Mouse (Mus musculus): Measurements from ENCODE around the gene Bik. TPM values are rescaled to one million over a fixed set of nuclear protein-coding genes. Genes with fewer than 3 reads are reported as not detected.

Bik gene
- polyA plus RNA-seq, 1 experiment from 2014 or later, result 11.0 TPM

Small RNAs within 50 kb of the gene (microRNA-seq; reads per million reads assigned to microRNA genes)
- not detected for gene Gm24575

Other genes with a start within 250 kb of the Bik start
- 35.7 and 36.3 TPM in 2 replicates for gene Arfgap3, start 176.6 kb upstream of the Bik start, polyA plus RNA-seq (2015; fragmentation: Nextera tagmentation; extraction: Ambion mirVana)
- 74.6 and 76.4 TPM in 2 replicates for gene Pacsin2, start 62.3 kb upstream of the Bik start, polyA plus RNA-seq (2015; fragmentation: Nextera tagmentation; extraction: Ambion mirVana)
- gene Ttll1, start 16.0 kb upstream of the Bik start, polyA plus RNA-seq (2015; fragmentation: Nextera tagmentation; extraction: Ambion mirVana), result 25.3 and 28.7 TPM in 2 replicates
- 69.2 and 77.2 TPM in 2 replicates for gene Tspo, start 36.7 kb downstream of the Bik start, polyA plus RNA-seq (2015; fragmentation: Nextera tagmentation; extraction: Ambion mirVana)
- 35.1 and 36.6 TPM in 2 replicates for gene Mcat, start 36.9 kb downstream of the Bik start, polyA plus RNA-seq (2015; fragmentation: Nextera tagmentation; extraction: Ambion mirVana)
- gene Ttll12, start 68.3 kb downstream of the Bik start, polyA plus RNA-seq (2015; fragmentation: Nextera tagmentation; extraction: Ambion mirVana), result 35.2 and 38.6 TPM in 2 replicates
- 5.1 and 6.1 TPM in 2 replicates for gene Scube1, start 198.2 kb downstream of the Bik start, polyA plus RNA-seq (2015; fragmentation: Nextera tagmentation; extraction: Ambion mirVana)